Mouse (Mus musculus): ENCODE data around the gene Axl.
A peak's percentile ranks its signal among the peaks of the same experiment; 100 is the strongest.
"Not testable (repeated sequence)": the region's sequence is repeated elsewhere in the genome, so short reads cannot be mapped to it uniquely, and the experiment has no call there.

The Axl gene

DNA sequence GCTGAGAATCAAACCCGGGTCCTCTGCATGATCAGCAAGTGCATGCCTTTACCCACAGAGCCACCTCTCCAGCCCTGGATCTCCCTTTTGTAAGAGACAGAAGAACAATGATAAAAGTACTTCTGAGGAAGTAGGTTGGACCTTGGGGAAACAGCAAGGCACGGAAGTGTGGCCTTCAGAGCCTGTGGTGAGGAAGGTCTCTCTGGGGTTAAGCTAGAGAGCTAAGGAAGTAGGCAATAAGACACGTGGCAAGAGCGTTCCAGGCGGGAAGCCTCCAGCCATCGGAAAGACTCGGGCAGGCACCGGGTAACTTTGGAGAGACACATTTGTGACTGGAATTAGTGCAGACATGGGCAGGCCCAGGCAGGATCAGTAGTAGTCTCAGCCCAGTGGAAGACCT lies 6.3 kb upstream of the Axl start:
- DNase-seq (ENCODE audit: extremely low read depth, low read depth, low spot score) = no peak

DNA sequence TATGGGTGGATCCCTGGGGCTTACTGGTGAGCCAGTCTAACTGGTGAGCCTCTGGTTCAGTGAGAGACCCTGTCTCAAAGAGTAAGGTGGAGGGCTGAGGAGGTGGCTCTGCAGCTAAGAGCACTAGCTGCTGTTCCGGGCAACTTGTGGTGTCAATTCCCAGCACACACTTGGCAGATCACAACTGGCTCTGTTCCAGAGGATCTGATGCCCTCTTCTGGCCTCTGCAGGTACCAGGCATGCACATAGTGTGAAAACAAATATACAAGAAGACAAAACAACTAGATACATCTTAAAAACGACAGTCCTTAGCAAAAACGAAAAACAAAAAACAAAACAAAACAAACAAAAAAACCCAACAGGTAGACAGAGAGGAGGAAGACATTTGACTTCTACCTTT lies 5.2 kb upstream of the Axl start:
- no peak for DNase-seq (ENCODE audit: extremely low read depth, low read depth, low spot score)

- not testable (repeated sequence) for DNase-seq (ENCODE audit: extremely low read depth, low read depth, low spot score)
These were observed 4.5 kb upstream of the Axl start for GRCm38 (mm10) chr7:25792966-25793365.

DNA sequence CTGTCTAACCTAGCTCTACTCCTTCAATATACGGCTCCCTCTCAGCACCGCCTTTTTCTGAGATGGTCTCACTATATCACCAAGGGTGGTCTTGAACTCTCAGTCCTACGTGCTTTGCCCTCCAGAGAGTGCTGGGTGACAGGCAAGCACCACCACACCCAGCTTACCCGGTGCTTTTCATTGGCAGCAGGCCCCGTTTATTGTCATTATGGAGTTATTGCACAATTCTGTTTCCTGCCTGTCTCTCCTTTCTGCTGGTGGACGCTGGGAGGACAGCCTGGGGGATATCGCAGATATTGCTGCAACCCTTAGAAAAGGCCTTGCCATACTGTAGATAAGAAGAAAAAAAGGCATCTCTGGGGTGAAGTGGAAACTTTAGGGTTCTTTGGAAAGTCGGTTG lies 2.1 kb upstream of the Axl start:
- no peak for DNase-seq (ENCODE audit: extremely low read depth, low read depth, low spot score)

DNA sequence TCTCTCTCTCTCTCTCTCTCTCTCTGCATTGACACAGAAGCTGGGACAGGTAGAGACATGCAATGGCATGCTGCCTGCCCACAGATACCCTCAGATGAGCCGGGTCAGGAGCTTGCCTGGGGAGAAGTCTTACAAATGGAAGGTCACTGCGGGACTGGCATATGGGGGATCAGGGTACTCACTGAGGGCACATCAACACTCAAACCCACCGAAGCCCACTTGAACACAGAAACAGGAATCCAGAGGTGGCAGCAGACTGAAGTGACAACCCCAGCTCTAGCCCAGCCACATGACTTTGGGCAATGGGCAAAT lies 580 bp upstream of the Axl start:
- DNase-seq (ENCODE audit: extremely low read depth, low read depth, low spot score) = peak; percentile 56

- DNase-seq (ENCODE audit: extremely low read depth, low read depth, low spot score) = no peak
These were observed 867 bp downstream of the Axl start for GRCm38 (mm10) chr7:25787456-25788219.

DNA sequence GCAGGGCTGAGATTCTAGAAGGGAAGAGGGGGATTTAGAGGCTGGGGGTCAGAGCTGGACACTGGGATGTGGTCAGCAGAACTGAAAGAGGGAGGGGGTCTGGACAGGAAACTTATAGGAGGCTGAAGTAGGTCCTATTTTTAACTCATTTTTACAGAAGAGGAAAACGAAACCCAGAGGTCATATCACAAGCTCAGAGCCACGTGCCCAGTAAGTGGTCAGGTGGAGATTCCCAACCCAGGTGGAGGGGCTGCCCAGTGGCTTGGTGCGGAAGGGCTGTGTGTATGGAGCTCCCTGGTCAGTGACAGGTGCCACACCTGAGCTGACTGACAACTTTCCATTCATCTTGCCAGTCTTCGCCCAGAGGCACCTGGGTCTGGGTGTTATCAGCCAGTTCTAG lies 1.5 kb downstream of the Axl start:
- no peak for DNase-seq (ENCODE audit: extremely low read depth, low read depth, low spot score)

DNA sequence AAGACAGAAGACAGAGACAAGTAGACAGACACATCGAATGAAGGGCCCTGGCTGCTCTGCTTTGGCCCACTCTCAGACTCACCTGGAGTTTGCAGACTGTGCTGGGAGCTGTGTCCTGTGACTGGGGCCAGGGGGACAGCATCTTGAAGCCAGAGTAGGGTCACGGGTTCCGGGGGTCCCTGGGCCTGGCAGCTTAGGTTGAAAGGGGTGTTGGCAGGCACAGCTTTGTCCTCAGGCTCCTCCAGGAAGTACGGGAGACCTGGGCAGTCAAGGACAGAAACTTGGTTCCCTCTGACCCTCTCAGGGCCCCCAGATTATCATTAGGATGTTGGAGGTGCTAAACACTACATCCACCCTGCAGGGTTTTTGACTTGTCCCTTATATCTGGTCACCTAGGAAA lies 2.8 kb downstream of the Axl start:
- no peak for DNase-seq (ENCODE audit: extremely low read depth, low read depth, low spot score)

DNA sequence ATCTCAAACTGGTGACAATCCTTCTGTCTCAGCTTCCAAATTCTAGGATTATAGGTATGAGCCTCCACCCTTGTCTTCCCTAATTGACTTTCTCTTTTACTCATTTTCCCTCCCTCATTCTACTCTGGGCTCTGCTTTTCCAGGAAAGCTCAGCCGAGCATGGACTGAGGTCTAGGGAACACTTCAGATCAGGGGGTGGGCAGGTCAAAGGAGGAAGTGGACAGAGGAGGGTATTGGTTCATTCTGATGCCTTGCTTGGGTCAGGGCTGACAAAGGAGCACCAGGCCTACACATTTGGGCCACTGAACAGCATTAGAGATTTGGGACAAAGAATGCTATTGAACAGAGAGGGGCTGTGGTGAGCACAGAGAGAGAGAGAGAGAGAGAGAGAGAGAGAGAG lies 3.7 kb downstream of the Axl start:
- no peak for DNase-seq (ENCODE audit: extremely low read depth, low read depth, low spot score)

DNA sequence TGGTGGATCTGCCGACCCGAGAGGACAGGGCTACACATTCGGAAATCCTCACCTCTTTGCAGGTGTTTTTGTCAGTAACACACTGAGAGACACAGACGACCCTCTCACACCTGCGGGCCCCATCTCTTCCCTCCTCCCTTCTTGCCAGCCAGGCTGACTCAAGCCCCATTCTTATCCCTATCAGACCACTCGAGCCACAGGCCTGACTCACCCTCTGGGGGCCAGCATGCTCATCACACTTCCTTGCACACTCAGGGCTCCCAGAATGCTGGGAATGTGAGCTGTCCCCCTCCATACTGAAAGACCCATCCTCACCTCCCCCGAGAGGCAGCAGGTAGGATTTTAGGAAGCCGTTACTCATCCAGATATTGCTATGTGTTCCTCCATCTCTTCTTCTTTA lies 4.8 kb downstream of the Axl start:
- no peak for DNase-seq (ENCODE audit: extremely low read depth, low read depth, low spot score)

DNA sequence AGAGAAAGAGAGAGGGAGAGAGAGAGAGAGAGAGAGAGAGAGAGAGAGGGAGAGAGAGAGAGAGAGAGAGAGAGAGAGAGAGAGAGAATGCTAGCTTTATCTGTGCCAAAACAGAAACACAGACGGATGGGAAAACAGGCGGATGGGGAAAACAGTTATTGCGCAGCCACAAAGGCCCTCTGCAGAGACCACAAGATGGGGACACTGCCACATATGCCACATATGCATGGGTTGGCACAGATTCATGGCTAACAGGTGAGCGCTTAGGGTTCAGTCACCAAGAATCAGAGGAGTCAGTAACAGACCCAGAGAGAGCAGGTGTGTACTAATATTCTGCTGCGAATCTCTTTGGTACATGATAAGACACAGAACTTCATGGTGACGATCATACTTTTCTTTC lies 5.8 kb downstream of the Axl start:
- no peak for DNase-seq (ENCODE audit: extremely low read depth, low read depth, low spot score)

- DNase-seq (ENCODE audit: extremely low read depth, low read depth, low spot score) = no peak
These were observed 6.4 kb downstream of the Axl start for GRCm38 (mm10) chr7:25781937-25782610.

GRCm38 (mm10) chr7:25781321-25781936 lies 7.1 kb downstream of the Axl start:
- no peak for DNase-seq (ENCODE audit: extremely low read depth, low read depth, low spot score)

DNA sequence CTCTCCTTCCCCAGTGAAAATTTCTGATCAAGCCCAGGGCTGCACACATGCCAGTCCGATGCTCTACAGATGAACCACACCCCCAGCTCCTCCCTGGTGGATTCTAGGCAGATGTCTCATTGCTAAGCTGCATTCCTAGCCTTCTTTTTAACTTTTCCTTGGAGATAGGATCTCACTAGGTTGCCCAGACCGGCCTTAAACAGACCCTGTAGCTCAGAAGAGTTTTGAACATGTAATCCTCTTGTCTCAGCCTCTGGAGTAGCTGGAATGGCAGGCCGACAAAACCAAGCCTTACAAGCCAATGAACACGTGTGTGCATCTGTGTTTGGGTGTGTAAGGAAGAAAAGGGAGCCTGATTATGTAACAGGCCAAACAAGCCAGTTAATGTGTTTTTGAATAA lies 7.8 kb downstream of the Axl start:
- DNase-seq (ENCODE audit: extremely low read depth, low read depth, low spot score) = no peak

- DNase-seq (ENCODE audit: extremely low read depth, low read depth, low spot score) = no peak
These were observed 8.5 kb downstream of the Axl start for GRCm38 (mm10) chr7:25780021-25780420.

DNA sequence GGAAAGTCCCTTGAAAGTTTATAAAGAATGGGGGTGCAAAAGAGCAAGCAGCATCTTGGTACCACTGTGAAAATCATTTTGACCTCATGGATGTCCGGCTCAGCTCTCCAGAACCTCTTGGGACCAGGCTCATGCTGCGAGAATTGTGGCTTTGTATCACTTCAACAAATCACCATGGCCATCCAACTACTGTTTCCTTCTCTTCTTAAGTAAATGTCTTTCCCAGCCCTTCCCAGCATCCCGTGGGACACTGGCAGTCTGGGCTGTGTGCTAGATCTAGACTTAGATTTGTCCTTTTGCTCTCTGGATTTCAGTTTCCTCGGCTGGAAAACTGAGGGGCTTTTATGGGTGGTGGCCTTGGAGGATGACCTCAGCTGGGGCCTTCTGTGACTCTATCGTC lies 20.3 kb downstream of the Axl start:
- no peak for DNase-seq (ENCODE audit: extremely low read depth, low read depth, low spot score)

- no peak for DNase-seq (ENCODE audit: extremely low read depth, low read depth, low spot score)
These were observed 22.4 kb downstream of the Axl start for GRCm38 (mm10) chr7:25766108-25766507.

DNA sequence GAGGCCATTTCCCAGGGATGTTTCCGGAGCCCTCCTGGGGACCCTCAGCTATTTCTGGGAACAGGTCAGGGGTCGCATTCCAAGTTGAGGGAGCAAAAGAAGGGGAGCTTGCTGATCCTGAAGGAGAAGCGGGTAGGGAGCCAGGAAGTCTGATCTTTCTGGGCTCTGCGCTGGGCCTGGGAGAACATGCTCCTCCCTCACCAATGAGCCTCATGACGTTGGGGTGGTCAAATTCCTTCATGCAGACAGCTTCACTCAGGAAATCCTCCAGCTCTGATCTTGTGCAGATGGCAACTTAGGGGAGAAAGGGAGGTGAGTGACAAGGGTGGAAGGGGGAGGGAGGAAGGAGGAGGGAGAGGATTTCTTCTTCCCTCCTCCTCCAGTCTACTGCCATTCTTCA lies 24.3 kb downstream of the Axl start:
- DNase-seq (ENCODE audit: extremely low read depth, low read depth, low spot score) = no peak

- DNase-seq (ENCODE audit: extremely low read depth, low read depth, low spot score) = no peak
These were observed 24.8 kb downstream of the Axl start for GRCm38 (mm10) chr7:25763678-25764077.

DNA sequence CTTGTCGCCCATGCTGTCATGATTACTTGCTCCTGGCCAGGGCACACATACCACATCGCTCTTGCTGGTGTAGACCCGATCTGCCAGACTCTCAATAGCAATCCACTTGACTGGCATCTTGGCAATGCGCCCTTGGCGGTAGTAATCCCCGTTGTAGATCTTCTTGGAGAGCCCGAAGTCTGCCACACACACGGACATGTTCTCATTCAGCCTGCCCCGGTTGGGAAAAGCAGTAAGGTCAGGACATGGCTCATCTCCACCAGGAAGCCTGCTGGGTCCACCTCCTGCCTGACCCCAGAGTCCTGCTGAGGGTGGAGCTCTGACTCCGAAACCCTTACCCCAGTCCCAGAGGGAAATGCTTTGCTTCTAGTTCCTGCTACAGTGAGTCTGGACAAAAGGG lies 27.2 kb downstream of the Axl start:
- DNase-seq (ENCODE audit: extremely low read depth, low read depth, low spot score) = no peak

DNA sequence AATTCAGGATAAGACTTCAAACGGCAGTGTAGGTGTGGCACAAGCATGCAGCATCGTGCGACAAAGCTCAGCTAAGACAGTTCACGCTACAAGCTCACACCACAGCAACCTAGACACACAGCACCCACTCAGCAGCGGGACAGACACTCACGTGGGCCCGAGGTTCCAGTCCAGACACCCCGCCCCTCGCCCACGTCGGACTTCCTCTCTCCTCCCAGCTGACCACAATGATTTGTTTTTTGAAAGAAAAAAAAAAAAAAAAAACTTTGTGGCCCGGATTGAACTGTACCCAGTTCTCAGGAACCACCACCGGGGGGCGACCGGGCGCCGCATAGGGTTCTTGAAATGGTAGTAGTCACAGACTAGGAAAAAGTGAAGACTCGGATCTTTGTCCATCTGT lies 32.5 kb downstream of the Axl start:
- DNase-seq (ENCODE audit: extremely low read depth, low read depth, low spot score) = peak; percentile 28

- peak; percentile 40 for DNase-seq (ENCODE audit: extremely low read depth, low read depth, low spot score)
These were observed 33.1 kb downstream of the Axl start for GRCm38 (mm10) chr7:25755468-25755833.
